Mouse (Mus musculus): ENCODE measurements around the gene Metap2.

Metap2 gene

GRCm38 (mm10) chr10:93911326-93911725 is 14.4 kb upstream of the Metap2 start:
- no peak for DNase-seq (ENCODE audit: low read depth, low spot score)

DNA sequence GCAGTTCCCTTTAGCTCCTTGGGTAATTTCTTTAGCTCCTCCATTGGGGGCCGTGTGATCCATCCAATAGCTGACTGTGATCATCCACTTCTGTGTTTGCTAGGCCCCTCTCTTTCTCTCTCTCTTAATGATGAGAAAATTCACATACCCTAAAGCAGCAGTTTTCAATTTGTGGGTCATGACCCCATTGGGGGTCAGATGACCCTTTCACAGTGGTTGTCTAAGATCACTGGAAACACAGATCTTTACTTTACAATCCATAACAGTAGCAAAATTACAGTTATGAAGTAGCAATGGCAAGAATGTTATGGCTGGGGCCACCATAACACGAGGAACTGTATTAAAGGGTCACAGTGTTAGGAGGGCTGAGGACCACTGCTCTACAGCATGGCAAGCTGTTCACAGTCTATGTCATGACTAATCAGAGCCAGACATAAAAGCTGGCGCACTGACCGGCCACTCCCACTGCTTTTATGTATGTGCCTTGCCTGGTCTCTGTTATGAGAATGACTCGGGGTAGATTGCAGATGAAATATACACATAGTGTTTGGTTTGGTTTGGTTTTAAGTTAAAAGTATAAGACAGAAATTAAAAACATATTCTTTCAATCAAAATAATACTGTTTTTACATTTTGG is 13.0 kb upstream of the Metap2 start:
- DNase-seq (ENCODE audit: low read depth, low spot score), result no peak

DNA sequence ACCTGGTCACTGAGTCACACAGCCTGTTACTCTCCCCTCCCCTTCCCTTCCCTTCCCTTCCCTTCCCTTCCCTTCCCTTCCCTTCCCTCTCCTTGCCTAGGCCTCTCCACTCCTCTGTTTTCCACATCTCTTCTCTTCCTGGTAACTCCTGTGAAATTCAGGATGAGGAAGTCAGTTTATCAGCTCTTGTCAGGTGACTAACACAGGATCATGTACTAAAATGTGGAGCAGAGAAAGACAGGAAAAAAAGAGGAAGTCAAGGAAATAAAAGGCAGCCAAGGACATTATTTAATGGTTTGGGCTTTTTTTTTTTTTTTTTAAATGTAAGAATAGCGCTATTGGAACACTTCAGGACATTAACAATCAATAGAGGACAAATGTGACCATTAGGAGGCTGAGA is 12.1 kb upstream of the Metap2 start:
- no peak for DNase-seq (ENCODE audit: low read depth, low spot score)

- DNase-seq (ENCODE audit: low read depth, low spot score), result no peak
Observed at GRCm38 (mm10) chr10:93908540-93908939, 11.6 kb upstream of the Metap2 start.

DNA sequence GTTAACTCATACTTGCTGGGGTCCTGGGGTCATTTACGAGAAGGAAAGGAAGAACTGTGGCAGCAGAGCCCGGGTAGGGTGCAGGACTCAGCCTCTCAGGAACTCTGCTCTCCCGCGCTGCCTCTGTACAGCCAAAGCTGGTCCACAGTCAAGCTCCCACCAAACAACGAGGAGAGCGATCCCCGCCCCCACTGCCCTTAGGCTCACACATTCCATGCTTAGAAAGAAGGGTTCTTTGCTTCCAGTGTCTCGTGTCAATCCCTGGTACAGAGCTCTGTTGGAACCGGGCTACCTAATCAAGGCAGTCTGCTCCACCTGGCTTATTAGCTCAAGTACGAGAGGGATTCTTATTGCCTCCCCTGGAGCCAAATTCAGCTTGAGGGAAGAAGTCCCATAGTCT is 10.5 kb upstream of the Metap2 start:
- no peak for DNase-seq (ENCODE audit: low read depth, low spot score)

GRCm38 (mm10) chr10:93899907-93900306 is 3.0 kb upstream of the Metap2 start:
- no peak for DNase-seq (ENCODE audit: low read depth, low spot score)

- no peak for DNase-seq (ENCODE audit: low read depth, low spot score)
Observed at GRCm38 (mm10) chr10:93899303-93899702, 2.4 kb upstream of the Metap2 start.

- no peak for DNase-seq (ENCODE audit: low read depth, low spot score)
Observed at GRCm38 (mm10) chr10:93892551-93892950, 4.3 kb downstream of the Metap2 start.

DNA sequence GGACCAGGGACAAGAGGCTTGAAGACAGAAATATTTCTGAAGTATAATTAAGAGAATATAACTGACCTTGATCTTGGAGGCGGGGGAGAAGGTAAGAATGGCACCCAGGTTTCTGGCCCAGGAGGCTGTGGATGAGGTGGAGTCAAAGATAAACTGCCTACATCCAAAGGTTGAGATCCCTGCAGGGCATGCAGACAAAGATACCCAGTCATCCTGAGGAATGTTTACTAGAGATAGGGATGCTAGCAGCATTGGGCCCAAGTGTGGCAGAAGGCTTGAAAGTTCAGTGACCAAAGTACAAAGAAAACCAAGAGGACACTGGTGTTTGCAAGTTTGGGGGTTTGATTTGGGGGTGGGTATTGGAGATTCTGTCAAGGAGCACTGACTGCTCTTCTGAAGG is 5.9 kb downstream of the Metap2 start:
- DNase-seq (ENCODE audit: low read depth, low spot score), result no peak

- DNase-seq (ENCODE audit: low read depth, low spot score), result no peak
Observed at GRCm38 (mm10) chr10:93890565-93890964, 6.3 kb downstream of the Metap2 start.

- DNase-seq (ENCODE audit: low read depth, low spot score), result no peak
Observed at GRCm38 (mm10) chr10:93889976-93890375, 6.9 kb downstream of the Metap2 start.

DNA sequence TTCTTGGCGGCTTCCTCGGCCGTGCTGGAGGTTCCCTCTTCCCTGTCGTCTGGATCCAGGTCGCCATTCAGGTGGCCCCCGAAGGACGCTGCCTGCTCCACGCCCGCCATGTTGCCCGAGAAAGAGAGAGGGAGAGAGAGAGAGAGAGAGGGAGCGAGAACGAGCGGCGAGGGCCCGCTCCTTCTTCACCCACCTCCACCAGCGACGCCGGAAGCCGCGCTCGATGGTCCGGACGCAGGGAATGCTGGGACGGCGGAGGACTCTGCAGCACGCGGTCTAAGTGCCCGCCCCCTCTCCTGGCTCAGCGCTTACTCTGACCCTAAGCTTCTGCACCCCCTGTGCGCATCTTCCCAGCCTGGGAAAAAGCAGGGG is 7.3 kb downstream of the Metap2 start:
- peak; percentile 89 for DNase-seq (ENCODE audit: low read depth, low spot score)

- DNase-seq (ENCODE audit: low read depth, low spot score), result peak; percentile 34
Observed at GRCm38 (mm10) chr10:93888935-93889578, 7.8 kb downstream of the Metap2 start.

GRCm38 (mm10) chr10:93888590-93888934 is 8.3 kb downstream of the Metap2 start:
- no peak for DNase-seq (ENCODE audit: low read depth, low spot score)

DNA sequence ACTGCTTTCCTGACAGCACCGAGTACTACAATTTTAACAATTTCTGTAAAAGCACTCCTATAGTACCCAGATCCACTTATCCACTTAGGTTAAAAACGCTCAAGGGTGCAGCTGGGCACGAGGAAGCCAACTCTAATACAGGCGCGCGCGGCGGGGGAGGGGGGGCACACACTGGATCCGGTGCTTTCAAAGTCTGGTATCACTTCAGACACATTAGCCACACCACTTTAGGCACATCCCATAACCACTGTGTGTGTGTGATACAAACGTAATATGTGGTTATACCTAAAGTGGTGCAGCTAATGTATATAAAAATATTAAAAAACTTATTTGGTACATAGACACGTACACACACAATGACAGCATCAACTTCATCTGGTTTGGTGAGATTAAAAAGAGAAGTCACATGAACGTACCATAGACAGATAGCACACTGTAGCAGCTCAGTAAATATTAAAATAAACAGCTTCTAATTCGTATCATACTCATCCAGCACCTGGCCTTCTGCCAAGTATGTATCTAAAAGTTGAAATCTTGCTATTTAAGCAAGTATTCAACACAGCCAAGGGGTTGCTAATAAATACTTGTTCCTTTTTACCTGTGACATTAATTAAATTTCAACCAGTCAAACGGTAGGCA is 10.9 kb downstream of the Metap2 start:
- no peak for DNase-seq (ENCODE audit: low read depth, low spot score)

DNA sequence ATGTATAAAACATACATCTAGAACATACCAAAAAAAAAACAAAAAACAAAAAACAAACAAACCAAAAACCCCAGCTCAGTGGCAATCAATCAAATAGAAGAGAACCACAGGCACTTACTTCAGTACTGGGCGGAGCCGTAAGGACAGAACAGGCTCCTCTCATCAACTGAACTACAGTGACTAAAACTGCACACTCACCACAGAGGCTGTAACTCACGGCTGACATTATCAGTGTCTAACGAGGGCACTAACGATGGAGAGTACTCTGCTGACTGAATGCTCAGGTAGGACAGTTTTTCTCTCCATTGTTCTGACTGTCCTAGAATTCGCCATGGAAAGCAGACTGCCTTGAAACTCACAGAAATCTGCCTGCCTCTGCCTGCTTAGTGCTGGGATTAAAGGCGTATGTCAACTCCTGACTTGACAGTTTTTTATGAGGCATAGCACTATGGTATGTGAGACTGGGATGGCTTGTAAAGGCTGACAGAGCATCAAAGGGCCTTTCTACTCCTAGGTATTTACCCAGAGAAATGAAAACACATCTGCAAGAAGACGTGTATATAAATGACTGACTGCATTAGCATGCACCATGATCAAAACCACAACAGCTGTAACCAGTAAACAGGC is 14.0 kb downstream of the Metap2 start:
- DNase-seq (ENCODE audit: low read depth, low spot score), result no peak

DNA sequence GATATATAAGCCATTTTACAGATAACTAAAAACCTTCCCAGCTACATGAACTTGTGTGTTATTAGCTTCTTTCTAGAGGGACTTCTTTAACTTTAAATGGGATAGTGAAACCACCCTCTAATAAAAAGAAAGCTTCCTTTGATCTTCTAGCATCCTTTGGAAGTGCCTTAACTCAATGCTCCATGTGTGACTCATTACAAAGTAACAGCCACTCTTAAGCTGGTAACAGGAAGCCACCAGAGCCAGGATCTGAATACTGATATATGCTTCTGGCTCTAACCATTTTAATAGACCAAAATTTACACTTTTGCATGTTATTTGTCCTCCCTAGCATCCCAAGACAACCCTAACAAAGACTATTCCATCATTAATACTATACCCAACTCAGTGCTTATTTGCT is 15.0 kb downstream of the Metap2 start:
- DNase-seq (ENCODE audit: low read depth, low spot score), result no peak

DNA sequence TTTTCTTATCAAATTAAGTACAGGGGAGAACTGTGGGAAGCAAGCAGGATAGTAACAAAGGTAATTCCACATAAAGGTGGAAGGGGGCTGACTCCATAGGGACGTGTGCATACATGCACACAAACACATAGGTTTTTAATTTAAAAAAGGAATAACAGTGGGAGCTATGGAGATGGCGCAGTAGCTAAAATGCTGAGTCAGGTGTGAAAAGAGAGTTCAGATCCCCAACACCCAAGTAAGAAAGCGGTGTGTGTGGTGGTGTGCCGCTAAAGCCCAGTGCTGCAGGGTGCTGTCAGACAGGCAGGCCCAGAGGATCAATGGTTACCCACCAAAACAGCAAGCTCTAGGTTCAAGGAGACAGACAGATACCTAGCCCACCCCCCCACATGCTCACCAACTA is 18.2 kb downstream of the Metap2 start:
- DNase-seq (ENCODE audit: low read depth, low spot score), result no peak

DNA sequence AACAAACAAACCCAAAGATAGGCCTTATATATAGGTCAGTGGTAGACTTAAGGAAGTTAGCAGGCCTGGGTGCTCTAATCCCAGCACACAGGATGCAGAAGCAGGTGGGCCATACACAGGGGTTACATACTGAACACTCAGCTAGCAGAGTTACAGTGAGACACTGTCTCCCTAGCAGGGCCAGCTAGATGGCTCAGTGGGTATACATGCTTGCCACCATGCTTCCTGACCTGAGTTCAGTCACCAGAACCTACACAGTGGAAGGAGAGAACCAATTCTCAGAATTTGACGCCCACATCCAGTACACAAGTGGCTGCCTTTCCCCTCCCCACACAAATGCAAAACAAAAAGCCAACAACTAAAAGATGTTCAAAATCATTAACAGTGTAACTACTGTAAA is 20.1 kb downstream of the Metap2 start:
- no peak for DNase-seq (ENCODE audit: low read depth, low spot score)

GRCm38 (mm10) chr10:93868886-93869285 is 28.0 kb downstream of the Metap2 start:
- DNase-seq (ENCODE audit: low read depth, low spot score), result no peak

DNA sequence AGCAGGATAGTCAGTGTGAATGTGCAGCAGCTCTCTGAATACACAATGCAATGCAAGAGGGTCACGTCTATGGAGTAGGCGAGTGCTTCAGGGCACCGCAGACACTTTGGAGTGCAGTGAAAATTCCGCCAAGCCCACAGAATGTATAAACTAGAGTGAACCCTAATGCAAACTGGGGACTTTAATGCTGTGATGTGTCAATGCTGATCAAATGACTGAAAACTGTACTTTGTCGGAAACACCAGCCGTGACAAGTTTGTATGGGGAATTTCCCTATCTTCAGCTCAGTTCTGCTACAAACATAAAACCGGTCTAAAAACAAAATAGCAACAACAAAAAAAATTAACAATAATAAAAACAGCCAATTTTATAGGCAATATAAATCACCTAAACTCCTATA is 28.5 kb downstream of the Metap2 start:
- DNase-seq (ENCODE audit: low read depth, low spot score), result no peak

- no peak for DNase-seq (ENCODE audit: low read depth, low spot score)
Observed at GRCm38 (mm10) chr10:93856095-93856494, 40.8 kb downstream of the Metap2 start.

GRCm38 (mm10) chr10:93855126-93855525 is 41.8 kb downstream of the Metap2 start:
- DNase-seq (ENCODE audit: low read depth, low spot score), result no peak

Measured in ES-CJ7 (cell line).